Mouse (Mus musculus): ENCODE results near the gene Eif4g3. TPM values are rescaled to one million over a fixed set of nuclear protein-coding genes. Genes with fewer than 3 reads are reported as not detected.
A peak's percentile ranks its signal among the peaks of the same experiment; 100 is the strongest.

Gene Eif4g3
- total RNA-seq, 2 experiments from 2014 or later: 44.1 to 48.1 TPM

DNA sequence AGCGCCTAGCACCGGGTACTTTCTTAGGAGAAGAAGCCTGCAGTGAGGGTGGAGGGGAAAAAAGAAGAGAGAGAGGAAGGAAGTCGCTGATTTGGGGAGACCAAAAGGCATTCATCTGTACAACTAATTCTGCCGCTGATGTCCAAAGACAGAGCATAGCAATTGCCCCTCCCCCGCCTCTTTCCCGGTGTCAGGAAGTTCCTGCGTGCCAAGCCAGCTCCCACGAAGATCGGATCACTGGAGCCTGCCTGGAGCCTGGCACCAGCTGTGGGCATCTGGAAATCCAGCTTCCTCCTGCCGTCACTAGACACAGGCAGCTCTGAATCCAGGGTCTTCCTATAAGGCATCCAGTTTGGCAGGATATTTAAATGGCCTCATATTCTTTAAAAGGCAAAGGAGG is 8.6 kb upstream of the Eif4g3 start:
- intact Hi-C loops (cut with DNase I): no loop called here
- DNase-seq (ENCODE audit: low spot score): no peak

DNA sequence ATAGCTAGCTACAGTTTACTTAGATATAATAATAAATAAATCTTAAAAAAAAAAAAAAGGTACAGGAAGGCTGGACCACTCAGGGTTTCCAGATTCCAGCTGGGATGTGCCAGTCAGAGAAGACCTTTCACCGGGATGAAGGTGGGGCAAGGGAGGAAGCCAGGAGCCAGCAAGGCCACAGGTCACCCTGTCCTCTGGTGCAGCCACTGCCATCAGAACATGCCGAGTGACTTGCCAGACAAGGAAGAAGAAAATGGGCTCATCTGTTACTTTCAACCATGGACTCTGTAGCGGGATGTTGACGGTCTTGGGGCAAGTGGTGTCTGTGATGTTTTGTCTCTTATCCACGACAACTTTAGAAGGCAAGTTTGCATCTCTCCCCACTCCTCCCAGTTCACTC is 8.1 kb upstream of the Eif4g3 start:
- DNase-seq (ENCODE audit: low spot score): no peak
- intact Hi-C loops (cut with DNase I): no loop called here

DNA sequence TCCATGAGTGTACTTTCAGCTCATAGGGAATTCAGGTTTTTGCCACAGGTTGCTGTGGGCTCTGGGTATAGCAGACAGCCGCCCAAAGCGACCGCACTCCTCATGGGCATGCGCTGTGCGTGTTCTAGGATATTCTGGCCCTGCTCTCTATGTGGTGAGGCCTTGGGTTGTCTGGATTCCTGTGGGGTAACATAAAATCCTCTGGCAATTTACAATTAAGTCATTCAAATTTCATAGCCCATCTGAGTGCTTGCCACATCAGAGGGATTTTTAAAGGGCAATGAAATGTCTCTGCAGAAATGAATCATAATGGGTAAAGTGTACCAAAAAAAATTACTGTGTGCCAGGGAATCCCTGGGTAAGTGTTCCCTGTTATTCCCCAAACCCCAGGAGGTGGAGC is 3.4 kb upstream of the Eif4g3 start:
- no peak for DNase-seq (ENCODE audit: low spot score)
- intact Hi-C loops (cut with DNase I): no loop called here

DNA sequence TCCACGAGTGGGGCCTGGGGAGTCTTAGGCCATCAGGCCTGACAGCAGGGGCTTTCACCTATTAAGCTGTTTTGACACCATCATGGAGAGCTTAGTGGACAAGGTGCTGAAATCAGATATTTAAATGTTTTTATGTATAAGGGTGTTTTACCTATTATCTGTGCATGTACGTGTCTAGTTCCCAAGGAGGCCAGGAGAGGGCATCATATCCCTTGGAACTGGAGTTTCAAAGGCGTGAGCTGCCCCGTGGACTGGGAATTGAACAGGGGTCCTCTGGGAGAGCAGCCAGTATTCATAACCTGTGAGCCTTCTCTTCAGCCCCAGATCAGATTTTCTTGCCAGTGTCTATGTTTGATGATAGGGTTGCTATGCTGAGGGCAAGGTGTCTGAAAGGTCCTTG is 2.4 kb upstream of the Eif4g3 start:
- no peak for DNase-seq (ENCODE audit: low spot score)
- intact Hi-C loops (cut with DNase I): no loop called here

DNA sequence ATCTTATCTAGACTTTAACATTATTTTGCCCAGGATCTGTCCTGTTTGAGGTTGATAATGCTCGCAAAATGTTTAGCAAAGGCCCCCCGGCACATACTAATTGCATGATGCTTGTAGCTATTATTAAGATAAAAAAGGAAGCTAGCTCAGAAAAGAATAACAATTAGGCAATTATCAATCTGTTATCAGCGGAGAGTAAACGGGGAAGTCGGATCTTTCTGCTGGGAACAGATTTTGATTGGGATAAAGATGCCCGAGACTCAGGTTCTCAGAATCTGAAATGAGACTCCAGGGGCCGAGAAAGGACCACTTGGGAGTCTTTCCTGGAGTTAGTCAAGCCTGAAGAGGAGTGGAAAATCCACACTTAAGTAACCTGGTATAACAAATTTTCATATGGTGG is 1.6 kb upstream of the Eif4g3 start:
- intact Hi-C loops (cut with DNase I): no loop called here
- no peak for DNase-seq (ENCODE audit: low spot score)

DNA sequence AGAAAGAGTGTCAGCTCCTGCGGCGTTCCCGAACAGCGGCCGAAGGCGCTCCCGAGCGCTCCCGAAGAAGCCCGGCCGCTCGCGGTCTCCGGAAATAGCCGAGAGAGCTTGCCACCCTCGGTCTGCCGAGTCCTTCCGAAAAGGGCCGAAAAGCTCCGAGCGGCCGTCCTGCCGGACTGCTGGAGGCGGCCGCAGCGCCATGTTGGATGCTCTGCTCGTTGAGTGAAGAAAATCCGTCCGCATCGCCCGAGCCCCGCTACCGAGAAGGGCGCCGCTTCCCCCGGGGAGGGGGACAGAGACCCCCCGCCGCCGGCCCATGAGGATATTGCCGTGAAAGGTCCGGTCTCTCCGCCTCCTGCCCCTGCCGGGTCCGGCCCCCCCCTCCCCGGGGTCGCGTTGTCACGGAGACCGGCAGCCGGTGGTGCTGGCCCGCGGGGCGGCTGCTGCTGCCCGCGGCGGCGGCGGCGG is 503 bp downstream of the Eif4g3 start:
- peak; percentile 95 for DNase-seq (ENCODE audit: low spot score)
- intact Hi-C loops (cut with DNase I): no loop called here

DNA sequence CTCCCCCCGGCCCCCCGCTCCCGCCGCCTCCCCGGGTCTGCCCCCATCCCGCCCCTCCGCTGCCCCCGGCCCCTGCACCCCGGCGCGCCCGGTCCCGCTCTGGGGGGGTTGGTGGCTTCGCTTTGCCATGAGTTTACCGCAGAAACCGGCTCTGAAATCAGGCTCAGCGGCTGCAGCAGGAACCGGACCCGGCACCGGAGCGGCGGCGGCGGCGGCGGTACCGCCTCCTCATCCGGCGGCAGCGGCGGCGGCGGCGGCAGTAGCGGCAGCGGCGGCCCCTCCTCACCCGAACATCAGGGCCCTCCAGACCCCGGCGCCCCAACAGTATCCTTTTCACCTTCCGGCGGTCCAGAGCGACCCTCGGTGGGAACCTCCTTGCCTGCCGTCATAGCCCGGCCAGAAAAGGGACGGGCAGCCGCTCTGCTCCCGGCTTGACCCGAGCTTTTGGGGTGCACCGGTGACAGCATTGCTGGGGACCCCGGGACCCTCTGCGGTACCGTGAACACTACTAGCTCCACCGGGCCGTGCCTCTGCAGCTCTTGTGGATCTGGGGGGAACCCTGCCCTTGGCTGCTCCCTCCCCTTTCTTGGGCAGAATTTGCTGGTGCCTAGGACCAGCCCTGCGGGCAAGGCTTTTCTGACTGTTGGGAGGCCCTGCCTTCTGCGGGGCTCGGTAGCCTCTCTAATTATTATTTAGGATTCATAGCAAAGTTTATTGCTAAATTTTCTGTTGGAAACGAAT is 1.2 kb downstream of the Eif4g3 start:
- no peak for DNase-seq (ENCODE audit: low spot score)
- intact Hi-C loops (cut with DNase I): no loop called here

DNA sequence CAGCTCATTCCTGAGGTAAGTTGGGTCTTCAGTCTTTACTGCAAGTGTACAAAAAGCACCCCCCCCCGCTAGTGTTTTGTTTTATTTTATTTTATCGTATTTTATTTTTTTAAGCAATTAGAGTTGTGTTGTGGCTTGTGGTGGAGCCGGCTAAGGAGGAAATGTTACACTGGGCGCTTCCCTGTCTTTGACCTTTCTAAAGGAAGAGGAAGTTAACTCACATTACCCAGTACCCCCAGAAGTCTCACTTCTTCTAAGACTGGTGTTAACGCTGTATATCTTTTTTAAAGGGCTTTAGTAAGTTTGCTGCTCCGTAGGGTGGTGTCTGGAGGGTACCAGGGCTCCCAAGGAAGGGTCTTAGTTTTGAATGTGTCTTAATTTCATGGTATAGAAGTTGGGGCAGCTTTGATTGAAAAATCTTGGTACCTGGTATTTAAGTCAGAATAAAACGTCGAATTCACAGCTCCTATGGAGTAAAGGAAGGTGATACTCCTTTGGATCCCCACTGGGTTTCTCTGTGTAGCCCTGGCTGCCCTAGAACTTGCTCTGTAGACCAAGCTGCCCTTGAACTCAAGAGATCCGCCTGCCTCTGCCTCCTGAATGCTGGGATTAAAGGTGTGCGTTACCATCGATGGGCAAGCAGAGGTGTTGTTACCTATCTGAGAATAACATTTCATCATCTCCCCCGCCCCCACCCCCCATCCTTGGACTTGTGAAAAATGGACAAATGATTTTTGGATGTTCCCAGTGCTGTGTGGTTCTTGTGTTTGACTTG is 1.9 kb downstream of the Eif4g3 start:
- intact Hi-C loops (cut with DNase I): no loop called here
- DNase-seq (ENCODE audit: low spot score): no peak

DNA sequence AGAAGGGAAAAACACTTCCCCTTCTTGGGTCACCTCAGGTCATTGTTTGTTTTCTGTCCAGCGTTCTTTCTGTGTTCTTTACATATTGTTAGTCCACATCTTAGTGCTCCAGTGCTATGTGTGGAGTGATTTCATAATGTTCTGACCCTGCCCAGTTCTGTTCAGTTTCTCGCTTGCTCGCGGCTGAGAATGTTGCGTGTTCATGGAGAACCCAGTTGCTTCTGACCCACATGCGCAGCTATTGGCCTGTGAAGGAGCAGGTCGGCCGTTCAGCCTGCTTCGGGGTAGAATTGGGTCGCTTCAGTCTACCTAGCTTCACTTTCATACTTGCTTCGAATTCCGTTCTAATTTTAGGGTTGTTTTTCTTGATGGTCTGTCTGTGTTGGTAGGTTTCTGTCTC is 2.6 kb downstream of the Eif4g3 start:
- no peak for DNase-seq (ENCODE audit: low spot score)
- intact Hi-C loops (cut with DNase I): no loop called here

DNA sequence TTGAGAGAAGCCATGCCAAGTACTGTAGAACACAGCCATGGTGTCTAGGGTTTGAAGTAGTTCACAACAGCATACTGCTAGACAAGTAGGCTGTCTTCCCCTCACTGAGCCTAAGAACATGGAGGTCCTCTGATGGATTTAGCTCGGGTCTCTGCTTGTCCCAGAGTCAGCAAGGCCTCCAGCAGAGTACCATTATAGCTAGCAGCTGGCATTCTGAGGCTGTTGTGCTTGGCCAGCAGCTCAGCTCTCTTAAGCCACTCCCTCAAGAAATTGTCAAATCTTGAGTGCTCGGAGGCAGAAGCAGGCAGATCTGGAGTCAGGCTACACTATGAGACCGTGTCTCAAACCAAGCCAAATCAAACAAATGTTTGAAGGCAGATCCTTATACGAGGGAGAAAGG is 5.4 kb downstream of the Eif4g3 start:
- intact Hi-C loops (cut with DNase I): no loop called here
- no peak for DNase-seq (ENCODE audit: low spot score)

DNA sequence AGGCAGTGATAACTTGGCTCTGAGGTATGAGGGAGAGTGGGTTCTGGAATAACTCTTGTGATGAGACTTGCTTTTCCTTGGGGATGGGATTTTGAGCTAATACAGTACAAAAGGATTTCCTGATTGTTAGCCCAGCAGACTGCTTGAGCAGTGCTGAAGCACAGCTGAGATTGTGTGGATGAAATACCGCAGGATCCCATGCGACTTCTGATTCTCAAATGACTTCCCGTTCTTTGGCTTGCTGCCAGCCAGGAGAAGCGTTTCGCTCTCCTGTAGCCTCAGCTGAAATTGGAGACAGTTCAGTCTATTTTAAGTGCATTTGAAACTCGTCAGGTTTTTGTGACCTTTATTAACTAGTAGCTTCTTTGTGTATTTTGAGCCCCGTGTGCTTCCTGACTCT is 7.9 kb downstream of the Eif4g3 start:
- intact Hi-C loops (cut with DNase I): no loop called here
- DNase-seq (ENCODE audit: low spot score): no peak

DNA sequence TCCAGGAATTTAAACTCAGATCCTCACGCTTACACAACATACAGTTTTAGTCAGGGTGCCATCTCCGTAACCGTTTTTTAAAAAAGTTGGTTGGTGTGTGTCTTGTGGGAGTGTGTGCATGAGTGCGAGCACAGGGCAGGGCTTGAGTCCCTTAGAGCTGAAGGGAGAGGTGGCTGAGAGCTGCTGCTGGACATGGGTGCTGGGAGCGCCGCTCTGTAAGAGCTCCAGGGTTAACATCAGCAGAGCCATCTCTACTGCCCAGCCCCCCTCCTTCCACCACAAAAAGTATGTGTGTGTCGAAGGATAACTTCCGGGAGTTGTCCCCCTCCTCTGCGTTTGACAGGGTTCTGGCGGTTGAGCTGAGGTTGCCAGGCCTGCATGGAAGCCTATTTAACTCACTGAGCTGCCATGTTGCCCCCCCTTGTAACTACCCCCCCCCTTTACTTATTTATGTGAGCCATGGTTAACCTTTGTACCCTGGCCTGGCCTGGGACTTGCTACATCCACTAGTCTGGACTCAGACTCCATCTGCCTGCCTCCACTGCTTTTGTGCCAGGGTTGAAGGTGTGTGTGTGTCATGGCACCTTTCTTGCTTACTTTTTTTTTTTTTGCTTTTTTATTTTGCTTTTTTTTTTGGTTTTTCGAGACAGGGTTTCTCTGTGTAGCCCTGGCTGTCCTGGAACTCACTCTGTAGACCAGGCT is 11.2 kb downstream of the Eif4g3 start:
- intact Hi-C loops (cut with DNase I): no loop called here

DNA sequence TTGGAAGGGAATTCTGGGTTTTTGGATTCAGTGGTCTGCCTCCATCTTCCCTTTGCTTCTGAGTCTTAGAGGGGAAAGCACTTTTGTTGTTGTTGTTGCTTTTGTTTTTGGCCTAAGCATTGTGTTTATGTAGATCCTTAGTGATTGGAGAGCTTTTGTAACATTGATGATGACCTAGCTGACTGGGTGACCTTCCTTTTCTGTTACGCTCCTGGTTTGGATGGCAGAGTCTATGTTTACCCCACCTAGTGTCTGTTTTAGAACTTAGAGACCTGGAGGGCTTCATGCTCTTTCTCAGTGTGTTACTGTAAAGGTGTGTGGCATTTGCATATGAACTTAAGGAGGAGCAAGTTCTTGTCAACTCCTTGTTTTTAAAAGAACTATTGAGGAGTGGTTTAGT is 13.0 kb downstream of the Eif4g3 start:
- no peak for DNase-seq (ENCODE audit: low spot score)
- intact Hi-C loops (cut with DNase I): no loop called here

More for the DNA sequence above, 11.2 kb downstream of the Eif4g3 start:
- DNase-seq (ENCODE audit: low spot score): no peak

DNA sequence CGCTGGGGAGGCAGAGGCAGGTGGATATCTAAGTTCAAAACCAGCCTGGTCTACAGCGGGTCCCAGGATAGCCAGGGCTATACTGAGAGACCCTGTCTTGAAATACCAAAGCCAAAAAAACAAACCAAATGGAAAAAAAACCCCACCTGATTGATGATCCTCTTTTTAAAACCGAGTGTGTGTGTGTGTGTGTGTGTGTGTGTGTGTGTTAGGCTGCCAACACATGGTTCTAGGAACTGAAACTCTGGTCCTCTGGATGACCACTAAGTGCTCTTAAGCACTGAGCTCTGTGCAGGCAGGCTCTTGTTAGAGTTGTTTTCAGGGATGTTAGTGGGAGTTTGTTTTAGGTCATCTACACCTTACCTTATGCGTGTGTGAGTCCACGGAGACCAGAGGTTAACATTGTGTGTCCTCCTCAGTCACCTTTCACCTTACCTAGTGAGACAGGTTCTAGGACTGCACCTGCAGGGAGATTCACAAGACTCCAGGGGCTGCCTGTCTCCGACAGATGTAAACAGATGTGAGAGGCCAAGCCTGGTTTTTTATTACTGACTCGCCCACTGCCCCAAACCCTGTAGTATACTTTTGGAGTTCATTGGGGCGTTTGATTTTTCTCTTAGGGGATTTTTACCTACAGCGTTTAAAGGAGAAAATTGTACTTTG is 14.3 kb downstream of the Eif4g3 start:
- intact Hi-C loops (cut with DNase I): no loop called here
- no peak for DNase-seq (ENCODE audit: low spot score)

DNA sequence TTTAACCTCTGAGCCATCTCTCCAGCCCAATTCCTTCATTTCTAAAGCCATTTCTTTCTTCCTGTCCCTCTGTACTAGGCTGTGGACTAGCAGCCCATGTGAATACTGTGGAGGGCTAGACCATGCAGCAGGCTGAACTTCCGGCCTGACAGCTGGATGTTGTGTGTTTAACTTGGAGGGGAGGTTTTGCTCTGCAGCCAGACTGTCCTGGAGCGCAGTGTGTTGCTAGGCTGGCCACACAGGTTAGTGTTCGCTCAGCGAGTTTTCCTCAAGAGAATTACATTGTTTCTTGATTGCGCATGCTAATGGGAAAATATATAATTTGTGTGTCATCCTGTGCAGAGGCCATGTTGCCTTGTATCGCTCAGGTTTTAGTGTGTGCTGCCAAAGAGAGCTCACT is 15.8 kb downstream of the Eif4g3 start:
- intact Hi-C loops (cut with DNase I): no loop called here
- DNase-seq (ENCODE audit: low spot score): no peak

DNA sequence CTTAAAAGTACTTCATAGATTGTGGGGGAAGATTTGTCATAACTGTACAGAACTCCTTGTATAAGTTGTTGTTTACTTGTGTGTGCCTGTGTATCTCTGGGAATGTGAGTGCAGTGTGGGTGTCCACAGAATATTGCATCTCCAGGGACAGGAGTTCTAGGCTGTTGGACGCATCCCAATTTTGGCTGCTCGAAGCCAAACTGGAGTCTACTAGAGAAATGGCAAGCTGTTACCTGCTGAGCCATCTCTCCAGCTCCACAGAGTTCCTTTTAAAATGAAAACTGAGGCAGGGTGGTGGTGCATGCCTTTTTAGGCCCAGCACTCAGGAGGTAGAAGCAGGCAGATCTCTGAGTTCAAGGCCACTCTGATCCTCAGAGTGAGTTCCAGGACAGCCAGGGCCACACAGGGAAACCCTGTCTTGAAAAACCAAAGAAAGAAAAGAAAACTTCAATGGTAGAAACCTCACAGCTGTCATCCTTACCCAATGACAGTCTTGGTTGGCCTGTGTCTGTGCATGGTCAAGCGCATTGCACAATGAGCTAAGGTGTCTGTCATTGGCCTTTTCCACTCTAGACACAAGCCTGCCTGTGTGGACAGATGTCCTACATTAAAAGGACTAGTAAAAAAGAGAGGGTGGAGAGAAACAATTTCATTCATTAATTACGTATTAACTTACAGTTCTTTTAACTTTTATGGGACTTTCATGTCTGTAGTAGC is 17.1 kb downstream of the Eif4g3 start:
- intact Hi-C loops (cut with DNase I): no loop called here
- no peak for DNase-seq (ENCODE audit: low spot score)

DNA sequence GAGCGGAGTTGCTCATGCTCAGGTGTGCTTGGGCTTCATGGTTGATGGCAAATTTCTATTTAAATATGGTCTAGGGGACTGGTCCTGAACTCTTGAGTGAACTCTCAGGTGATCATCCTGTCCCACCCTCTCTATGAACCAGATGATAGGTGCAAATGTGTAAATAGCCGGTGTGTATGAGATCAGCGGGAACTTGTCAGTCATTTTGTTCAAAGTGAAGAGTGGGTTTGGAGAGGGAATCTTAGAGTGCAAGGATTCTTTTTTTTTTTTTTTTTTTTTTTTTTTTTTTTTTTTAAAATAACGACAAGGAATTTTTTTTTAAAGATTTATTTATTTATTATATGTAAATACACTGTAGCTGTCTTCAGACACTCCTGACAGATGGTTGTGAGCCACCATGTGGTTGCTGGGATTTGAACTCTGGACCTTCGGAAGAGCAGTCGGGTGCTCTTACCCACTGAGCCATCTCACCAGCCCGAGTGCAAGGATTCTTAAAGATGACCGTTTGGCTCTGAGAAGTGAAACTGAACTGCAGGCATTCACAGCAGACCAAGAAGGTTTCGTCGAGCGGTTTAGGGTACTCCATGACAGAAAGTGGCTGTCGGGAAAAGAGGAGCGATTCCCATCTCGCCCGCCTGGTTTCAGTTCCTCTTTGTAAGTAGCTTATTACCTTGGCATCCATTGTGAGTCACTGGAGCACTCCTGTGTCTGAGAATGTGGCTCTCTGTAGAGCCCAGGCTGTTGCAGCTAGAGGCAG is 21.1 kb downstream of the Eif4g3 start:
- no peak for DNase-seq (ENCODE audit: low spot score)
- intact Hi-C loops (cut with DNase I): no loop called here

DNA sequence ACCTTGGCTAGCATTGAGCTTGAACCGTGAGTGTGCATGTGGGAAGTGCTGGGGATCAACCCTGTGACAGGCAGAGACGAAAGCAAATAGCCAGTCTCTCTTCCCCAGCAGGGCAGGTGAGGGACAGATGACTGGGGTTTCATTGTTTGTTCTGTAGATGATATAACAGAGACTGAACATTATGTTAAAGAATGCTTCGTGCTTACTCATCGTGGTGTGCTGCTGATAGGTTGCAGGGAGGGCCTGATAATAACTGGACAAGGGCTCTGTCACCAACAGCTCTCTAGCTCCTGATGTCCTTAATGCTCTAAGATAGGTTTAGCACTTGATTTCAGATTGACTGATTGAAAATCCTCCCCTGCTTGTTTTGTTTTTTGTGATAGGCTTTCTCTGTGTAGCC is 23.1 kb downstream of the Eif4g3 start:
- DNase-seq (ENCODE audit: low spot score): no peak
- intact Hi-C loops (cut with DNase I): no loop called here

DNA sequence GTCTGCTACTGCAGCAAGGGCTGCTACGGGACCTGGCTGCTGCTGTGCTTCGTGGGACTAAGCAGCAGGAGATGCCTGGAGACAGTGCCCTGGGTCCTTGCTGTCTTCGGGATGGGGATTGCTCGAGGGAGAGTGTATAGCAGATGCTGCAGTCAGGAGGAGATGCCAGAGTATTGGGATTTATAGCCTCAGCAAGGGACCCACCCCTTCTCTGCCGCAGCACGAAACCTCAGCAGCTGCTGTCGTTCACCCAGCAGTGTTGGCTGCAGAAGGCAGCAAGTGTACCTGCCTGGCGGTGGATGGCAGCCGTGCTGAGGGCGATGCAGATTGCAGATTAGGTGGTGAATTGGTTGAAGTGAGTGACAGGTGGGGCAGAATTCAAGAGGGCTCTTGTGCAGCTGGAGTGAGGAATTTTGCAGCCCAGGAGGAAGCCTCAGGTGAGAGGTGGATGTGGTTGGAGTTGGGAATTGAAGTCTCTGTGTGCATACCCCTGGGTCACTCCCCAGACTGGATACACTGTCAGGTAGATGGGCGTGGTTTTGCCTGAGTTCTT is 24.3 kb downstream of the Eif4g3 start:
- intact Hi-C loops (cut with DNase I): no loop called here
- no peak for DNase-seq (ENCODE audit: low spot score)
